Mouse (Mus musculus) thymus, postnatal 4 days (tissue): Measurements from ENCODE around the gene 1500009C09Rik.
"Not testable (repeated sequence)": the region's sequence is repeated elsewhere in the genome, so short reads cannot be mapped to it uniquely, and the experiment has no call there.

Experiments used
- DNase-seq: peaks from one replicate; pipeline ENCODE4 v3.0.0; 2021

Gene 1500009C09Rik

GRCm38 (mm10) chr15:82220003-82220675 lies 32.1 kb upstream of the 1500009C09Rik start:
- no peak for DNase-seq

GRCm38 (mm10) chr15:82221104-82221860 lies 30.9 kb upstream of the 1500009C09Rik start:
- DNase-seq: no peak

DNA sequence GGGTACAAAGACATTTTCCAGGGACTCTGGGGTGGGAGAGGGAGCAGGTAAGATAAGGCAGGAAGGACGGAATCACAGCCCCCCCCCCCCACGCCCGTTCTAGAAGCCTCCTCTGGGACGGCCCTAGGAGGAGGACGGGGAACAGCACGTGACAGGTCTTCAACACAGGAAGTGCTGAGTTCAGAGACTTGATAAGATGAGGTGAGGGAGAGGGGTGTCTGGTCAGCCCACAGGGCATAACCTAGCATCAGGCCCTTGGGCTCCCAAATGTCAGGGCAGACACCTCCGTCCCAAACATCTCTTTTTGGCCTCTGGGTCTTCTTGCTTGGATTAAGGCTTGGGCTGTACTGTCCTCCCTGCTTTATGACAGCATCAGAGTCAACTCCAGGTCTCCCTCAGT lies 28.9 kb upstream of the 1500009C09Rik start:
- no peak for DNase-seq

GRCm38 (mm10) chr15:82223657-82224601 lies 28.3 kb upstream of the 1500009C09Rik start, which contains the start of gene Tnfrsf13c:
TSS of gene Tnfrsf13c (minus strand) at chr15:82224369.
- DNase-seq: peak; percentile 73

DNA sequence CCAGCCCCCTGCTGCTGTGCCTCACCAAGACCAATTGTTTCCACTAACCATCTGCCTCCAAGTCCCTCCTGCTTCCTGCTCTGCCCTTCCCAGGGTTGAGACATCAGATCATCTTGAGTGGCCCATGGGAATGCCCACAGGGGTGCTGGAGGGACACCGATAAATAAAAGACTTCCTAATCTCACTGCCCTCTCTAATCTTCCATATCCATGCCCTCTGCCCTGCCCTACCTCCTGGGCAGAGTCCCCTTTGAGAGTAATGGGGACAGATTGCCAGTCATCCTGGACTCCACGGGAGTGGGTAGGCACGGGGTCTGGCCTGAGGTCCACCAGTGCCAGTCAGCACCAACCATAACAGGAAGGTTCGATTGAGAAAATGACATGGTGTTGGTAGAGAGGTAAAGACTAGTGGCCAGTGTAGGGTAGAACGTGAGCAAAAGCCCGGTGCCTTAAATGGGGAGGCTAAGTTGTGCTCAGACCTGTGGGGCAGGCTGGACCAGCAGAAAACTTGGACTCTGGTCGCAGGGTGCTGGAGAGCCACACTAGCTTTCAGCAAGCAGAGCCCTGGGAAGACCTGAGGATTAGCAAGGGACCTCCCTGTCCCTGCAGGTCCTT lies 27.5 kb upstream of the 1500009C09Rik start:
- no peak for DNase-seq

- DNase-seq: no peak
Observed at GRCm38 (mm10) chr15:82225769-82226168, 26.4 kb upstream of the 1500009C09Rik start.

GRCm38 (mm10) chr15:82229542-82230045 lies 22.6 kb upstream of the 1500009C09Rik start:
- no peak for DNase-seq

- DNase-seq: no peak
Observed at GRCm38 (mm10) chr15:82230098-82230611, 22.0 kb upstream of the 1500009C09Rik start.

DNA sequence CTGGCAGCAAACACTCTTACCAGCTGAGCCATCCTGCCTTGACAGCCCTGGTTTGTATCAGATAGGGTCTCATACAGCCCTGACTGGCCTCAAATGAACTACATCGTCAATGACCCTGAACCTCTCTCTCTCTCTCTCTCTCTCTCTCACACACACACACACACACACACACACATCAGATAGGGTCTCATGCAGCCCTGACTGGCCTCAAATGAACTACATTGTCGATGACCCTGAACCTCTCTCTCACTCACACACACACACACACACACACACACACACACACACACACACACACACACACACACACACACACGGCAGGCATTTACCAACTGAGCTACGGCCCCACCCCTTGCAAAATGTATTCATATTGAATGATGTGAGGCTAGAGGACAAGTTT lies 21.1 kb upstream of the 1500009C09Rik start:
- no peak for DNase-seq

GRCm38 (mm10) chr15:82231591-82232378 lies 20.4 kb upstream of the 1500009C09Rik start:
- DNase-seq: no peak

- no peak for DNase-seq
Observed at GRCm38 (mm10) chr15:82232651-82233050, 19.5 kb upstream of the 1500009C09Rik start.

- no peak for DNase-seq
Observed at GRCm38 (mm10) chr15:82235661-82236060, 16.5 kb upstream of the 1500009C09Rik start.

DNA sequence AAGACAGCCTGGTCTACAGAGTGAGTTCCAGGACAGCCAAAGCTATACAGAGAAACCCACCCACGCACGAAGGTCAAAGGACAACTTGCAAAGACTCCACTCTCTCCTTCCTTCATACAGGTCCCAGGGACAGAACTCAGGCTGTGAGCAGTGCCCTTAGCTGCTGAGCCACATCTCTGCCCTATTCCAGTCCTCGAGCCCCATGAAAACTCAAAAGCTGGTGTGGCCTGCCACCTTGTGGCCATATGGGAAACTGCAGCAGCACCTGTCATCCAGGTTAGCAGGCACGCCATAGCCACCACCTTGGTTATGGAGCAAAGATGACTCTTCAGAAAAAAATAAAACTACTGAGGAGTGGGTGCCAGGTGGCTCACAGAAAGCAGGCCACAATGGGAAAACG lies 15.6 kb upstream of the 1500009C09Rik start:
- peak; percentile 88 for DNase-seq

GRCm38 (mm10) chr15:82243311-82243710 lies 8.9 kb upstream of the 1500009C09Rik start:
- no peak for DNase-seq

GRCm38 (mm10) chr15:82243742-82244114 lies 8.5 kb upstream of the 1500009C09Rik start:
- DNase-seq: no peak

- DNase-seq: peak; percentile 96
Observed at GRCm38 (mm10) chr15:82244115-82244804, 7.9 kb upstream of the 1500009C09Rik start, which contains the start of gene Cenpm. TSS of gene Cenpm (minus strand) at chr15:82244748.

DNA sequence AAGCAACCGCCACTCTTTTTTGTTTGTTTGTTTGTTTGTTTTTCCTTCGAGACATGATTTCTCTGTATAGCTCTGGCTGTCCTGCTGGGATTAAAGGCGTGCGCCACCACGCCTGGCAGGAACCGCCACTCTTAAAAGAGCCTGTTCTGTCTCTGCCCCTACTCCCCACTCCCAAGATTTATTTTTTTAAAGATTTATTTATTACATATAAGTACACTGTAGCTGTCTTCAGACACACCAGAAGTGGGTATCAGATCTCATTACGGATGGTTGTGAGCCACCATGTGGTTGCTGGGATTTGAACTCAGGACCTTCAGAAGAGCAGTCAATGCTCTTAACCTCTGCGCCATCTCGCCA lies 7.4 kb upstream of the 1500009C09Rik start:
- not testable (repeated sequence) for DNase-seq

DNA sequence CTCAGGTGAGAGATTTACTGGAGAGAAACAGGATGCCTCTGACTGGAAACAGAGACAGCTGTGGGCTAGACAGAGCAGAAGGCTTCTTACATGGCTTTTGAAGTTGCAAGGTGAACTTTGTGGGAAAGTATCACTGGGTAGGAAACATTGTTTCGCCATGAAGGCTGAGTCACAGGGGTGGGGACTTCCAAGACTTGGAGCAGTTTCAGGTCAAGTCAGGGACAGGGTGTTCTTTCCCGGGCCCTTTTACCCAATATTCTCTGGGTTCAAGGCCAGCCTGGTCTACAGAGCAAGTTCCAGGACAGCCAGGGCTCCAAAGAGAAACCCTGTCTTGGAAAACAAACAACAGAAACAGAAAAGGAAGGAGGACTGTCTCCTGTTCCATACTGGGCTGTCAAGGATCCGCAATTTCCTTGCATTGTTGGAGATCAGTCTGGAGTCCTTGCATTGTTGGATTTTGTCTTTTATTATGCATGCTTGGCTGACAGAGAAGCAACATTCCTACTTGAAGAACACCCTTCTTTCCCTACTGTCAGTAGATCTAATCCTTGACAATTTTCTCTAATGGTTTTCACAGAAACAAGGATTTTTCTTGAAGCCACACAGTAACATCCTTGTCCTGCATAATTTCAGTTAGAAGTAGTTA lies 4.9 kb upstream of the 1500009C09Rik start:
- no peak for DNase-seq

- DNase-seq: peak; percentile 39
Observed at GRCm38 (mm10) chr15:82251579-82251978, 618 bp upstream of the 1500009C09Rik start.

GRCm38 (mm10) chr15:82255248-82255647 lies 3.1 kb downstream of the 1500009C09Rik start:
- no peak for DNase-seq
